Mouse (Mus musculus) megakaryocyte, embryonic 14.5 days (primary cell): Measurements from ENCODE around the gene Lrch2.

Experiments
- FLI1 ChIP-seq: IDR thresholded peaks from 2 replicates; pipeline ENCODE4 v1.6.1; 2012; ENCODE audit warnings: low read length, inconsistent platforms, mixed read lengths
- GATA1 ChIP-seq: IDR thresholded peaks from 3 replicates; pipeline ENCODE4 v1.6.1; 2012; ENCODE audit warnings: mixed read lengths, low read length, inconsistent platforms, borderline replicate concordance

DNA sequence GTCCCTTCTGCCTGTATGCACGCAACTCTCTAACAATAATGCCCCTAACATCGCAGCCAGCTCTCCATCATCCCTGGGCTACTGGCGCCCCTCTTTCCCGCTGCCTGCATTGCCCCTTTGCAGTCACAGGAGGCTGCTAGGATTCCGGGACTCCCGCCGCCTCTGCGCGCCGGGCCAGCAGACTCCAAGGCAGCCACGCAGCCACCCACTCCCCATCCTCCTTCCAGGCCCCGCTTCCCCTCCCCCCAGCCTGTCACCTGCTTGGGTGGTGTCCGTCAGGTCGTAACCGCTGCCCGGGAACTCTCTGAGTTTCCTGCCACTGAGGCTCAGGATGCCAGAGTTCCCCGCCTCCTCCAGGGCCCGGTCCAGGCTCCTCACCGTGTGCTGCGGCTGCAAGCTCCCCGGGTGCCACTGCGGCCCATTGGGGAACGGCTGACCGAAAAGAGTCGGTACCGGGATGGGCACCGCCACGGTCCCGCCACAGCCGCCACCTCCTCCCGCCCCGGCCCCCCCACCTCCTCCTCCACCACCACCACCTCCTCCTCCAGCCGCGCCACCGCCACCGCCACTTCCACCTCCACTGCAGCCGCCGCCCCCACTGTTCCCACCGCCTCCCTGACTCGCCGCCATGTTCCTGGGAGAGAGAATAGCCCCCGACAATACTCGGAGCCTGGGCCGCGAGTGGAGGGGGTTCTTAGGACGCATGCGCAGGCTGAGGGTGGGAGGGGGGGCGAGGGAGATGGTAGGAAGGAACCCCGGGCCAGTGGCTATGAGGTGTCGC, at the start of gene Lrch2:
- no peak for TF ChIP-seq FLI1
- no peak for TF ChIP-seq GATA1
